Mouse (Mus musculus): Measurements from ENCODE around the gene Clic6. TPM values are rescaled to one million over a fixed set of nuclear protein-coding genes. Genes with fewer than 3 reads are reported as not detected.

Clic6 gene
- 43.5 TPM for polyA plus RNA-seq (2014; fragmentation: Illumina TruSeq; extraction: RNeasy Lipid Tissue Mini Kit (QIAGEN cat#74804); ENCODE audit: low read depth, low replicate concordance)

GRCm38 (mm10) chr16:92485436-92485835 lies at the start of gene Clic6:
TSS of gene Clic6 (plus strand) at chr16:92485736.

DNA sequence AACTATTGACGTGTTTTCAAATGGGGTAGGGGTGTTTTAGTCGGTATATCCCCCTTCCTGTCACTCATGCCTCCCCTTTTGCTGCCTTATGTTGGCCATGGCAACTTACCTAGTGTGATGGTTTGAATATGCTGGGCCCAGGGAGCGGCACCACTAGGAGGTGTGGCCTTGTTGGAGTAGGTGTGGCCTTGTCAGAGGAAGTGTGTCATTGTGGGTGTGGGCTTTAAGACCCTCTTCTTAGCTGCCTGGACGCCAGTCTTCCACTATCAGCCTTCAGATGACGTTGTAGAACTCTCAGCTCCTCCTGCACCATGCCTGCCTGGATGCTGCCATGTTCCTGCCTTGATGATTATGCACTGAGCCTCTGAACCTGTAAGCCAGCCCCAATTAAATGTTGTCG lies 14.8 kb upstream of the Clic6 start, which contains the start of gene Rcan1:
TSS of gene Rcan1 (minus strand) at position 162 of the 400 bp plus-strand sequence.

Other genes with a start within 250 kb of the Clic6 start
- gene Kcne2, start 193.3 kb upstream of the Clic6 start, polyA plus RNA-seq (2014; fragmentation: Illumina TruSeq; extraction: RNeasy Lipid Tissue Mini Kit (QIAGEN cat#74804); ENCODE audit: low read depth, low replicate concordance), result 2.1 TPM
- 88.5 TPM for gene Smim11, start 184.4 kb upstream of the Clic6 start, polyA plus RNA-seq (2014; fragmentation: Illumina TruSeq; extraction: RNeasy Lipid Tissue Mini Kit (QIAGEN cat#74804); ENCODE audit: low read depth, low replicate concordance)
- not detected for gene Fam243, start 164.3 kb upstream of the Clic6 start, polyA plus RNA-seq (2014; fragmentation: Illumina TruSeq; extraction: RNeasy Lipid Tissue Mini Kit (QIAGEN cat#74804); ENCODE audit: low read depth, low replicate concordance)
- gene Kcne1, start 126.3 kb upstream of the Clic6 start, polyA plus RNA-seq (2014; fragmentation: Illumina TruSeq; extraction: RNeasy Lipid Tissue Mini Kit (QIAGEN cat#74804); ENCODE audit: low read depth, low replicate concordance), result not detected
- 16.2 TPM for gene Rcan1, start 14.9 kb upstream of the Clic6 start, polyA plus RNA-seq (2014; fragmentation: Illumina TruSeq; extraction: RNeasy Lipid Tissue Mini Kit (QIAGEN cat#74804); ENCODE audit: low read depth, low replicate concordance)

All from sigmoid colon, adult 10 weeks (tissue).